8 mouse cellular contexts compared by ENCODE assay signal in genomic region chr1:135259128-135259436, GRCm38 (mm10). TPM values are rescaled to one million over a fixed set of nuclear protein-coding genes. Genes with fewer than 3 reads are reported as not detected.
DNase-seq lines count a peak whose midpoint lies in the region; ATAC-seq and TF ChIP-seq lines count a peak whose summit lies in the region.

No protein-coding gene starts in this region.

- H3K9me3 ChIP-seq in hindbrain, embryonic 10.5 days, result no peaks in the 10 kb centered on the region
- no peaks in the 10 kb centered on the region for H3K9me3 ChIP-seq in lung, postnatal 0 days (ENCODE audit: low read length)

- 0 out of 2 replicates have a peak overlapping the region, but pooled peaks have one; percentile 36 for H3K9ac ChIP-seq in lung, postnatal 0 days (replicated peaks; ENCODE audit: low read depth)

- under 1% methylated on average over 10 of the region's 10 CpGs for WGBS in hindbrain, embryonic 10.5 days
- under 1% methylated on average over 10 of the region's 10 CpGs for WGBS in lung, postnatal 0 days

- peaks cover 20% of the 10 kb centered on the region for H3K4me1 ChIP-seq in hindbrain, embryonic 10.5 days (replicated peaks)
- no peaks in the 10 kb centered on the region for H3K4me1 ChIP-seq in lung, postnatal 0 days (ENCODE audit: insufficient read depth, low read depth, low read length)

- peak; percentile 95 for DNase-seq in NIH3T3 (ENCODE audit: low read depth)
- peak; percentile 83 for DNase-seq in cerebellum, adult 8-10 months
- peak; percentile 91 for DNase-seq in forelimb bud, embryonic 11.5 days (ENCODE audit: low read depth, low spot score)
- DNase-seq in hindbrain, embryonic 10.5 days (ENCODE audit: low spot score), result peak; percentile 87
- peak; percentile 64 for DNase-seq in layer of hippocampus, adult 9-11 months
- DNase-seq in lung, postnatal 0 days (ENCODE audit: low spot score), result peak; percentile 94
- peak; percentile 92 for DNase-seq in retina, embryonic 14.5 days (ENCODE audit: low spot score)
- DNase-seq in urinary bladder, postnatal 14 days (ENCODE audit: low spot score), result peak; percentile 89

- peak; percentile 88 for TF ChIP-seq CTCF in lung, postnatal 0 days (IDR thresholded peaks at IDR 0.05)

- H3K36me3 ChIP-seq in hindbrain, embryonic 10.5 days, result peaks cover 32% of the 10 kb centered on the region
- H3K36me3 ChIP-seq in lung, postnatal 0 days (ENCODE audit: insufficient read depth, low read length), result peaks cover 5% of the 10 kb centered on the region; the same call in 1 of the 2 replicates

- peak overlapping the region; percentile 45 for H3K4me3 ChIP-seq in hindbrain, embryonic 10.5 days
- H3K4me3 ChIP-seq in lung, postnatal 0 days (ENCODE audit: low read depth, low read length), result peak overlapping the region; percentile 28

- peaks cover 15% of the 10 kb centered on the region; the same call in 1 of the 2 replicates for H3K27me3 ChIP-seq in hindbrain, embryonic 10.5 days (ENCODE audit: insufficient read depth, poor library complexity, severe bottlenecking)
- H3K27me3 ChIP-seq in lung, postnatal 0 days (replicated peaks; ENCODE audit: insufficient read depth, low read length), result no peaks in the 10 kb centered on the region

- peak; percentile 57 for ATAC-seq in lung, postnatal 0 days

- peak overlapping the region; percentile 63 for H3K4me2 ChIP-seq in lung, postnatal 0 days (replicated peaks; ENCODE audit: low read depth, low read length)

- peak overlapping the region; percentile 81 for H3K27ac ChIP-seq in hindbrain, embryonic 10.5 days
- H3K27ac ChIP-seq in lung, postnatal 0 days (ENCODE audit: low read length), result peak overlapping the region; percentile 95

- no peak for TF ChIP-seq EP300 in lung, postnatal 0 days (IDR thresholded peaks at IDR 0.05)

RNA-seq across cellular contexts. Expression of gene Elf3, which starts 0.7 kb away (rescaled TPM):
- 1.9 and 2.5 TPM in 2 replicates for polyA plus RNA-seq in hindbrain, embryonic 10.5 days (2016; fragmentation: Nextera tagmentation; extraction: Ambion mirVana)
- 31.9 and 45.5 TPM in 2 replicates for polyA plus RNA-seq in lung, postnatal 0 days (2015; fragmentation: Nextera tagmentation; extraction: Ambion mirVana)

RNA-seq across cellular contexts. Expression of gene Rnpep, which starts 24.8 kb away (rescaled TPM):
- polyA plus RNA-seq in hindbrain, embryonic 10.5 days (2016; fragmentation: Nextera tagmentation; extraction: Ambion mirVana), result 94.6 and 108 TPM in 2 replicates
- polyA plus RNA-seq in lung, postnatal 0 days (2015; fragmentation: Nextera tagmentation; extraction: Ambion mirVana), result 50.2 and 67.5 TPM in 2 replicates

RNA-seq across cellular contexts. Expression of gene Timm17a, which starts 54.5 kb away (rescaled TPM):
- polyA plus RNA-seq in hindbrain, embryonic 10.5 days (2016; fragmentation: Nextera tagmentation; extraction: Ambion mirVana), result 193 and 199 TPM in 2 replicates
- polyA plus RNA-seq in lung, postnatal 0 days (2015; fragmentation: Nextera tagmentation; extraction: Ambion mirVana), result 164 and 186 TPM in 2 replicates

Comparison
In these comparisons a context has a peak if more than half of its experiments do, and no peak if none do; other contexts are left out.
1. Peak in every context shown above with its lines: DNase-seq, ATAC-seq, H3K4me3 ChIP-seq and H3K27ac ChIP-seq.